Mouse (Mus musculus): ENCODE measurements around the gene Prdm10.

GRCm38 (mm10) chr9:31243306-31243938 is 36.9 kb upstream of the Prdm10 start:
- TF ChIP-seq CTCF (IDR thresholded peaks at IDR 0.05), result no peak
- TF ChIP-seq POLR2A (IDR thresholded peaks at IDR 0.05; ENCODE audit: insufficient read depth, low read depth, low read length), result no peak
- no peak for TF ChIP-seq EP300 (IDR thresholded peaks at IDR 0.05; ENCODE audit: insufficient read depth, low read depth, low read length)

Data from heart, adult 2 months (tissue).